Mouse (Mus musculus) testis, adult 2 months (tissue): ENCODE data around the gene Adamts7.

Experiments
- CTCF ChIP-seq: fragments of 200-500 bp; IDR thresholded peaks from 2 replicates; pipeline ENCODE4 v1.5.1; 2012; ENCODE audit warnings: low read depth, mild to moderate bottlenecking, inconsistent platforms, low read length, moderate library complexity; ENCODE audit not compliant: control insufficient read depth, insufficient read depth, insufficient replicate concordance
- POLR2A ChIP-seq: fragments of 200-500 bp; IDR thresholded peaks from 2 replicates; pipeline ENCODE4 v1.6.1; 2012; ENCODE audit warnings: low read depth, mild to moderate bottlenecking, inconsistent platforms, low read length, moderate library complexity; ENCODE audit not compliant: control insufficient read depth

- no peak for TF ChIP-seq CTCF
- no peak for TF ChIP-seq POLR2A
Measured at GRCm38 (mm10) chr9:90235258-90235882, 72.5 kb downstream of the Adamts7 start.
